Mouse (Mus musculus) liver, embryonic 14.5 days (tissue): ENCODE measurements around the gene Rtn4r.

Experiments
- CTCF ChIP-seq: IDR thresholded peaks from 2 replicates; pipeline ENCODE4 v1.5.1; 2016; ENCODE audit warnings: antibody characterized with exemption, low read depth, control low read depth
- EP300 ChIP-seq: IDR thresholded peaks from 2 replicates; pipeline ENCODE4 v1.6.1; 2016; ENCODE audit warnings: antibody characterized with exemption, low read depth

DNA sequence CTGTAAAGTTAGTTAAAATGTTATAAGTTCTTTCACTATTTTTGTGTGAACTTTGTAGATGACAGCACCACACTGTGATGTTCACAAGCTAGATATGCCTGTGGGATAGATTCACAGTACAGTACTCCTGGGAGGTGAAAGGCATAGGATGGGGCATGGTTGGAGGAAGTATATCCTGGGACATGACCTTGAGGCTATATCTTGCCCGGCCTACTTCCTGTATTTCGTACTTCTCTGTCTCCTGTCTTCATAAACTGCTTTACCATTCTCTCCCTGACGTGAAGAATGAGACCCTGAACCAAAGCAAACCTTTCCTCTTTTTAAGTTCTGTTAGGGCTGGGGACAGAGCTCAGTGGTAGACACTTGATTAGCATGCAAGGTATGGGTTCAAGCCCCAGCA, 9.2 kb upstream of the Rtn4r start:
- TF ChIP-seq CTCF (no peak), EP300 (no peak)
